Mouse (Mus musculus): Measurements from ENCODE around the gene Timp3. TPM values are rescaled to one million over a fixed set of nuclear protein-coding genes. Genes with fewer than 3 reads are reported as not detected.
A peak's percentile ranks its signal among the peaks of the same experiment; 100 is the strongest.

Gene Timp3
- polyA plus RNA-seq, 1 experiment from 2014 or later = 32.3 TPM

DNA sequence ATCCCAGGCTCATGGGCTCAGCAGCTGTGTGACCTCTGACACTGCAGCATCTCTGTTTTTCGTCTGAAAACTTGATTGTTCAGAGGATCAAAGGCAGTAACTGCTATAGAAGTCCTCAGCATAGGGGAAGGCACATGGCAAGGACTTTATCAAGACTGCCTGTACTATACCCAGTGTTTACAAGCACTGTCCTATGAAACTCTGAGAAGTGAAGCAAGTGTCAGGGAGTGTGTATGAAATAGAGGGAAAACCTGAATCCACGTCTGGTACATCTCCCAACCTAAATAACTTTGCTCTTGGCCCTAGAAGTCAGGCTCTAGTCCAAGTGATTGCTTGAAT, 81.7 kb downstream of the Timp3 start:
- WGBS = 33% methylated on average over 2 of the region's 2 CpGs
- no peak overlapping the region for H3K4me3 ChIP-seq
- ATAC-seq (ENCODE audit: low FRiP score) = no peak
- peaks cover 8% of the 10 kb centered on the region; the same call in 1 of the 2 replicates for H3K4me1 ChIP-seq (replicated peaks)
- H3K9me3 ChIP-seq = no peaks in the 10 kb centered on the region
- no peaks in the 10 kb centered on the region for H3K36me3 ChIP-seq
- no peak overlapping the region for H3K4me2 ChIP-seq
- no peak overlapping the region for H3K27ac ChIP-seq
- H3K27me3 ChIP-seq = no peaks in the 10 kb centered on the region
- no peak overlapping the region for H3K9ac ChIP-seq

GRCm38 (mm10) chr10:86384655-86385054, 84.5 kb downstream of the Timp3 start:
- H3K36me3 ChIP-seq = no peaks in the 10 kb centered on the region
- WGBS = 93% methylated on average over 2 of the region's 2 CpGs
- H3K27ac ChIP-seq = no peak overlapping the region
- H3K4me2 ChIP-seq = no peak overlapping the region
- H3K4me1 ChIP-seq (replicated peaks) = peaks cover 23% of the 10 kb centered on the region
- no peaks in the 10 kb centered on the region for H3K9me3 ChIP-seq
- no peaks in the 10 kb centered on the region for H3K27me3 ChIP-seq
- no peak overlapping the region for H3K4me3 ChIP-seq
- ATAC-seq (ENCODE audit: low FRiP score) = no peak
- H3K9ac ChIP-seq = no peak overlapping the region

- Histone ChIP-seq H3K9ac (no peak overlapping the region), H3K9me3 (no peaks in the 10 kb centered on the region), H3K27me3 (no peaks in the 10 kb centered on the region), H3K4me3 (no peak overlapping the region), H3K4me2 (no peak overlapping the region), H3K36me3 (no peaks in the 10 kb centered on the region), H3K4me1 (replicated peaks) (peaks cover 32% of the 10 kb centered on the region), H3K27ac (no peak overlapping the region)
- ATAC-seq (ENCODE audit: low FRiP score) = no peak
- WGBS = 79% methylated on average over 4 of the region's 4 CpGs
These were observed 85.5 kb downstream of the Timp3 start for GRCm38 (mm10) chr10:86385656-86386055.

DNA sequence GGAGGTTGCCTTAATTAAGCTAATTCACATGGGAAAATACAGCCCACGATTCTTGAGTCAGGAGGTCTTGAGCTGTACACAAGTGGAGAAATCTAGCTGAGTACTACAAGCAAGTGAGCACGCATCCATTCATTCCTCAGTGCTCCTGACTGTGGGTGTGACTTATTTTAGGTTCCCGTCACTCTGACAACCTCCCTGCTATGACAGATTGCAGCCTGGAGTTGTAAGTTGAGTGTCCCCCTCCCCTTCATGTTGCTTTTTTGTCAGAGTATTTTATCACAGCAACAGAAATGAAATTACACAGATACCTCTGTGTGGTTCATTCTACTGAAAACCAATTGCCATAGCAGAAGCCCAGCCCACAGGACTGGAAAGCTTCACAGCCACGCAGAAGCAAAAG, 86.1 kb downstream of the Timp3 start:
- no peak overlapping the region for H3K4me3 ChIP-seq
- 84% methylated on average over 4 of the region's 4 CpGs for WGBS
- H3K4me1 ChIP-seq (replicated peaks) = peaks cover 32% of the 10 kb centered on the region
- H3K9me3 ChIP-seq = no peaks in the 10 kb centered on the region
- no peak overlapping the region for H3K27ac ChIP-seq
- H3K36me3 ChIP-seq = no peaks in the 10 kb centered on the region
- H3K4me2 ChIP-seq = no peak overlapping the region
- no peaks in the 10 kb centered on the region for H3K27me3 ChIP-seq
- no peak overlapping the region for H3K9ac ChIP-seq
- ATAC-seq (ENCODE audit: low FRiP score) = no peak

DNA sequence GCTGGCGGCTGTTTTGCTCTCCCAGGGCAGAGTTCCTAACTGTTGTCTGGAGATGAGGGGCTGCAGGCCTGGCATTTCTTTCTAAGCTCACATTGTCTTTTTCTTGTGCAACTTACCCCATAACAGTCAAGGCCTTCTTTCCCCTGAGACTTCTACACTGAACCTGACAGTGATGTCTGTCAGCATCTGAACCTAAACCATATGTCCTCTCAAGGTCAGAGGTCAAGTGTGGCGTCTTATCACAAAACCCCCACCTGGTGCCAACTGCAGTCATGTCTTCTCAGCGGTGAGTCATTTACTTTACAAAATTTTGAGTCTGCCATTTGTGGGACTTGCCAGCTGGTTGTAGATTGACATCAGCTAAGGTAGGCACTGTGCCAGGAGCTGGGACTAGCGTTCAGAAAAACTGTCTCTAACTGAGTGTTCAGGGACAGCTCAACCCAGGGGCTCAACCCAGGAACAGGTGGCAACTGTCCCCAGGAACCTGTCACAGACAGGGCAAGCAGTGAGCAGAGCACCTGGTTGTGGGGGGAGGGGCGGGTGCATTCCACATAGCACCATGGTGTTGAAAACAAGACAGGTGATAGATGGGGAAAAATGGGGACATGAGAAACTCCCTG, 87.8 kb downstream of the Timp3 start:
- peaks cover 28% of the 10 kb centered on the region for H3K4me1 ChIP-seq (replicated peaks)
- H3K9ac ChIP-seq = no peak overlapping the region
- H3K27ac ChIP-seq = no peak overlapping the region
- ATAC-seq (ENCODE audit: low FRiP score) = no peak; the same call in 1 of the 2 replicates
- H3K27me3 ChIP-seq = no peaks in the 10 kb centered on the region
- H3K9me3 ChIP-seq = no peaks in the 10 kb centered on the region
- H3K4me2 ChIP-seq = no peak overlapping the region
- H3K36me3 ChIP-seq = no peaks in the 10 kb centered on the region
- H3K4me3 ChIP-seq = no peak overlapping the region
- 75% methylated on average over 5 of the region's 5 CpGs for WGBS

GRCm38 (mm10) chr10:86388803-86389202, 88.6 kb downstream of the Timp3 start:
- H3K9ac ChIP-seq = no peak overlapping the region
- no peak for ATAC-seq (ENCODE audit: low FRiP score)
- 73% methylated on average over 6 of the region's 6 CpGs for WGBS
- peaks cover 28% of the 10 kb centered on the region for H3K4me1 ChIP-seq (replicated peaks)
- no peaks in the 10 kb centered on the region for H3K36me3 ChIP-seq
- H3K9me3 ChIP-seq = no peaks in the 10 kb centered on the region
- no peak overlapping the region for H3K4me3 ChIP-seq
- H3K4me2 ChIP-seq = no peak overlapping the region
- H3K27ac ChIP-seq = no peak overlapping the region
- H3K27me3 ChIP-seq = no peaks in the 10 kb centered on the region

DNA sequence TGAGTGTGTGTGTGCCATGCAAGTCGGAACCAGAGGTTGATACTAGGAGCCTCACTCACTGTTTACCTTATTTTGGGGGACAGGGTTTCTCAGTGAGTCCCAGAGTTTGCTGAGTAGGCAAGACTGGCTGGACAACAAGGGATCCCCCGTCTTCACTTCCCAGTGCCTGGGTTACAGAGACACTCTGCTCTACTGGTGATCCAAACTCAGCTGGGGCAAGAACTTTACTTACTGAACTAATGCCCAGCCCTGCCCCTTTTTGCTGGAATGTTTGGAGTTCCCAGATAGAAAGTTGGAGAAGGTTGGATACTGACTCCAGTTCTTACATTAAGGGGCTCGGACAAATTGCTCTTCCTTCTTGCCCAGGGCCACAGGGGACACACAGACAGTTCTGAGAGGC, 89.2 kb downstream of the Timp3 start:
- WGBS = 90% methylated on average over 3 of the region's 3 CpGs
- Histone ChIP-seq H3K36me3 (no peaks in the 10 kb centered on the region; the same call in 1 of the 2 replicates), H3K4me2 (no peak overlapping the region), H3K4me3 (no peak overlapping the region), H3K27ac (no peak overlapping the region), H3K4me1 (replicated peaks) (peaks cover 28% of the 10 kb centered on the region), H3K9me3 (no peaks in the 10 kb centered on the region), H3K27me3 (no peaks in the 10 kb centered on the region), H3K9ac (no peak overlapping the region)
- no peak for ATAC-seq (ENCODE audit: low FRiP score)

GRCm38 (mm10) chr10:86389913-86390312, 89.7 kb downstream of the Timp3 start:
- no peak overlapping the region for H3K4me2 ChIP-seq
- H3K36me3 ChIP-seq = peaks cover 3% of the 10 kb centered on the region; the same call in 1 of the 2 replicates
- peaks cover 28% of the 10 kb centered on the region for H3K4me1 ChIP-seq (replicated peaks)
- no peak overlapping the region for H3K4me3 ChIP-seq
- WGBS = 35% methylated on average over 2 of the region's 2 CpGs
- H3K9me3 ChIP-seq = 0 out of 2 replicates have a peak, but pooled peaks cover 4% of the 10 kb centered on the region
- ATAC-seq (ENCODE audit: low FRiP score) = no peak
- H3K27ac ChIP-seq = 0 out of 2 replicates have a peak overlapping the region, but pooled peaks have one; percentile 12
- no peaks in the 10 kb centered on the region for H3K27me3 ChIP-seq
- no peak overlapping the region for H3K9ac ChIP-seq

GRCm38 (mm10) chr10:86392399-86392798, 92.2 kb downstream of the Timp3 start:
- Histone ChIP-seq H3K4me1 (replicated peaks) (peaks cover 23% of the 10 kb centered on the region), H3K27me3 (no peaks in the 10 kb centered on the region), H3K4me3 (no peak overlapping the region), H3K27ac (no peak overlapping the region), H3K9me3 (peaks cover 4% of the 10 kb centered on the region; the same call in 1 of the 2 replicates), H3K9ac (no peak overlapping the region), H3K36me3 (peaks cover 3% of the 10 kb centered on the region; the same call in 1 of the 2 replicates), H3K4me2 (no peak overlapping the region)
- 90% methylated on average over 3 of the region's 3 CpGs for WGBS
- no peak for ATAC-seq (ENCODE audit: low FRiP score)

GRCm38 (mm10) chr10:86397577-86398346, 97.6 kb downstream of the Timp3 start:
- Histone ChIP-seq H3K36me3 (peaks cover 3% of the 10 kb centered on the region; the same call in 1 of the 2 replicates), H3K4me1 (replicated peaks) (no peaks in the 10 kb centered on the region), H3K4me3 (no peak overlapping the region), H3K4me2 (no peak overlapping the region), H3K27ac (no peak overlapping the region), H3K27me3 (no peaks in the 10 kb centered on the region), H3K9ac (no peak overlapping the region), H3K9me3 (peaks cover 4% of the 10 kb centered on the region; the same call in 1 of the 2 replicates)
- WGBS = 86% methylated on average over 4 of the region's 4 CpGs
- no peak for ATAC-seq (ENCODE audit: low FRiP score)

GRCm38 (mm10) chr10:86398347-86398720, 98.2 kb downstream of the Timp3 start:
- Histone ChIP-seq H3K4me1 (replicated peaks) (no peaks in the 10 kb centered on the region), H3K9me3 (peaks cover 4% of the 10 kb centered on the region; the same call in 1 of the 2 replicates), H3K27ac (no peak overlapping the region), H3K4me3 (no peak overlapping the region), H3K27me3 (no peaks in the 10 kb centered on the region), H3K4me2 (no peak overlapping the region), H3K9ac (no peak overlapping the region), H3K36me3 (peaks cover 3% of the 10 kb centered on the region; the same call in 1 of the 2 replicates)
- 69% methylated on average over 2 of the region's 2 CpGs for WGBS
- no peak for ATAC-seq (ENCODE audit: low FRiP score)

Data from hindbrain, embryonic 13.5 days (tissue).